Mouse (Mus musculus) T-cell, adult 2 months (primary cell): ENCODE results near the gene Gm5662.
"Not testable (repeated sequence)": the region's sequence is repeated elsewhere in the genome, so short reads cannot be mapped to it uniquely, and the experiment has no call there.

Experiments
- DNase-seq: peaks from one replicate; pipeline ENCODE4 v3.0.0; 2022; ENCODE audit warnings: low spot score

Gene Gm5662

DNA sequence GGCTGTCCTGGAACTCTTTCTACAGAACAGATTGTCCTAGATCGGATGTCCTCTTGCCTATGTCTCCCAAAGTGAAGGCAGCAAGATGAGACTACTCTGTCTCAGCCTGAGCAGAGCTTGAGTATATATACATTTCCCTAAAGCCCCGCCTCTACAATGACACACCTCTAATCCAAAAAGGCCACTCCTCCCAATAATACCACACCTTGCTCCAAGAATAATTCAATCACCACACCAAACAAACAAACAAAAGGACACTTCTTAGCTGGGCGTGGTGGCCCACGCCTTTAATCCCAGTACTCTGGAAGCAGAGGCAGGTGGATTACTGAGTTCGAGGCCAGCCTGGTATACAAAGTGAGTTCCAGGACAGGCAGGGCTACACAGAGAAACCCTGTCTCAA is at the start of gene Gm5662:
Gm5662 (minus strand) TSS at position 101 of the 400 bp plus-strand sequence.
- not testable (repeated sequence) for DNase-seq

DNA sequence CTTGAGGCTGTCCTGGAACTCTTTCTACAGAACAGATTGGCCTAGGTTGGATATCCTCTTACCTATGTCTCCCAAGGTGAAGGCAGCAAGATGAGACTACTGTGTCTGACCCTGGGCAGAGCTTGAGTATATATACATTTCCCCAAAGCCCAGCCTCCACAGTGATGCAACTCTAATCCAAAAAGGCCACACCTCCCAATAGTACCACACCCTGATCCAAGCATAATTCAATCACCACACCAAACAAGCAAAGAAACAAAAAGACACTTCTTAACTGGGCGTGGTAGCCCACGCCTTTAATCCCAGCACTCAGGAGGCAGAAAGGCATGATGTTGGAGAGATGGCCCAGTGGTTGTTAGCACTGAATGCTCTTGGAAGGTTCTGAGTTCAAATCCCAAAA is 49.6 kb upstream of the Gm5662 start, which contains the start of gene Gm5039:
Gm5039 (minus strand) TSS at position 101 of the 400 bp plus-strand sequence.
- not testable (repeated sequence) for DNase-seq

DNA sequence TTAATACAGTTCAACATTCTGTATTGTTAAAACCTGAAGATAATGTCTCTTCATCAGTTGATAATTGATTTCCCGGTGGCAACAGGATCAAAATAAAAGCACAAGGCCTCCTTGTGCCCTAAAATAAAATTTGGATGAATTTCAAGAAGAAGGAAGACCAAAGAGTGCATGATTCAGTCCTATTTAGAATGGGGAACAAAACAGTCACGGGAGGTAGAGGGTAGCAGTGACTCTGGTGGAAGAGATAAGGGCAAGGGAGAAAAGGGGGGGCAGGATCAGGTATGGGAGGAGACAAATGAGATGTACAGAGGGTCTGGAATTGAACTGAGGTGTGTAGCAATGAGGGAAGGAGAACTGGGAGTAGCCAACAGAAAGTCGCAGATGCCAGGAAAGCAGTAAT is 40.3 kb upstream of the Gm5662 start:
- no peak for DNase-seq

DNA sequence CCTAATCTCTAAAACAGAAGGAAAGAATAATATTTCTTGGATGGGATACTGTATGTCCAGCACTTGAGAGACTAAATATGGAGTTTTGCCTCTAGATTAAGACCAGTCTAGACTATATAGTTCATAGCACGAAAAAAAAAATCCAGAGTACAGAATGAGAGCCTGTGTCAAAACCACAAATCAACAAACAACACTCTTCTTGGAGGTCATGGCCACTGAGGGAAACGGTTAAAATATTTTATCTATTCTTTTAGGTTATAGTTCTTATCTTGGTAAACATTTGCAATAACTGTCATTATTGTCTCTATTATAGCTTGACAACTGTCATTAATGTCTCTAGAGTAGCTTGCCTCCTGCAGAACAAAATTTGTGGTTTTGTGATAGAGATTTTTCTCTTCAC is 22.9 kb upstream of the Gm5662 start:
- DNase-seq = not testable (repeated sequence)

DNA sequence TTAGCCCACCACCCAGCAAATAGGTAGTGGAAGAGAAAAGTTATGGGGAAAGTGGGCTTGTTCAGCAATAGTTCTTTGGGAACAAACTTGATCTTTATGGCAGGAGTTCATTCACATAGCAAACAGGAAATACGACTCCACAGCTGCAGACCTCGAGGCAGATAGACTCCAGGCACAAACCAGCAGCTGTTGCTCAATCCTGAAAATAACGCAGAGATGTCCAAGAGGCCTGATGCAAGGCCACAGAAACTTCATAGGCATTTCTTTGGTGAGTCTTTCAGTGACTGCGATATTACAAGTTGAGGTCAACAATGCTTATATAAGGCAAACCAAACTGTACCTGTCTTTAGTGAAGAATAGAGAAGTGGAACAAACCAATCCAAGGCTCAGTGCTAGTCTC is 18.8 kb upstream of the Gm5662 start:
- DNase-seq = not testable (repeated sequence)

DNA sequence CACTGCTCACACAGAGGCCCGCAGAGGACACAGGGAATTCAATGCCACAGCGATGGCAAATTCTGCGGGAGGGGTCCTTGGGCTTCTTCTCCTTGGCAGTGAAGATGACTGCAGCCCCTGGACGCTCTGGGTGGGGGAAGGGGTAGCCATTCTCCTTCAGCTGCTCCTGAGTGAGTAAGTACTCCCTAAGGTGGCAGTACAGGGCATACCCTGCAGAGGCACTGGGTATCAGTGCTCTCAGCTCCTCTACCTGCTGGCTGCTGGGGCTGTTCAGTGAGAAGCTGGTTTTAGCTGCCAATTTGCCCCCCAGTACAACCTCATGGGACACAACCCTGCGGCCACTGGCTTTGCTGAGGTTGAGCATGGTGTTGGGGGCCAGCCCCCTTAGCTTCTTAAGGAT is 10.9 kb upstream of the Gm5662 start:
- DNase-seq = not testable (repeated sequence)

DNA sequence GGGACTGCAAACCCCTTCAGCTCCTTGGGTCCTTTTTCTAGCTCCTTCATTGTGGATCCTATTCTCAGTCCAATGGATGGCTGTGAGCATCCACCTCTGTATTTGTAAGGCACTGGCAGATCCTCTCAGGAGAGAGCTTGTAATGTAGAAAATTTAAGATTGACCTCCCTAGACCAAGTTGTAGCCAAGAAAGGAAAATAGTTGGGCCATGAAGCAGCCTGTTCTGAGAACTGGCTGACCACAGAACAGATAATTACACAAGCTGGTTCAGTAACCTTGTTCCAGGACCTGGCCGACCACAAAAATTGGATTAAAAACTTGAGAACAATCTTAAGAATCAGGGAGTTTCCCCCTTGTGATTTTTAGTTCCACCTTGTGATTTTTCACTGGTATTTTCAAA is 17.1 kb downstream of the Gm5662 start:
- no peak for DNase-seq

DNA sequence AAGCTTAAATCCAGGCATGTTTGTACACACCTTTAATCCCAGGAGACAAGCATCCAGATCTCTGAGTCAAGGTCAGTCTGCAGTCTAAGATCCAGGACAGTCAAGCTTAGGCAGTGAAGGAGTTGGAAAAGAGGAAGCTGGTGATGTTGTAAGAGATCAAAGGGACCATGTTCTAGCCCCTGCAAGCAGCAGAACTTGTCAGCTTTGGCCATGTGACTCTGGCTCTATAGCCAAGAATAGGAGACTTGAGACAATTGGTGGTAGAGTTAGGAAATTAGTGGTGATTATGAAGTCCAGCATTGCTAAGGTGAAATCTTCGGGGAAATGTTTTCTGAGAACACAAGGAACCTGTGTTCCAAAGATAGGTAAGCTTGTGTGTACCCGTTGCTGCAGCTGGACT is 18.4 kb downstream of the Gm5662 start:
- not testable (repeated sequence) for DNase-seq

DNA sequence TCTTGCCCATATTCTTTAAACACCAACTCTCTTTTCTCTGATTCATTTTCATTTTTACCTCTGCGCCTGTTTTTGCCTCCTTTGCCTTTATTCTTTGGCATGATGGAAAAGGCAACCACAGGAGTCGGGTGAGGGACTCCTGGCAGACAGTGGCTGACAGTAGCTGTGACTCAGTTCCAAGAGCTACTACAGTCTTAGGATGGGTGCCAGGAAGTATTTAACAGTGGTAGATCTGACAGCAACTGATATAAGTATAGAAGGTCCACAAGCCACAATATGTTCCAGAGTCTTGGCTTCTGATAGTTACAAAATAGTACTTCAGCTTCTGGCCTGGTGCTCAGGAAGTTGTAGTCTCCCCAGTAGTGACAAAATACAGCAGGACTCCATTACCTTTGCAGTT is 24.3 kb downstream of the Gm5662 start, which contains the start of gene Gm8332:
Gm8332 (minus strand) TSS at position 101 of the 400 bp plus-strand sequence.
- DNase-seq = not testable (repeated sequence)

DNA sequence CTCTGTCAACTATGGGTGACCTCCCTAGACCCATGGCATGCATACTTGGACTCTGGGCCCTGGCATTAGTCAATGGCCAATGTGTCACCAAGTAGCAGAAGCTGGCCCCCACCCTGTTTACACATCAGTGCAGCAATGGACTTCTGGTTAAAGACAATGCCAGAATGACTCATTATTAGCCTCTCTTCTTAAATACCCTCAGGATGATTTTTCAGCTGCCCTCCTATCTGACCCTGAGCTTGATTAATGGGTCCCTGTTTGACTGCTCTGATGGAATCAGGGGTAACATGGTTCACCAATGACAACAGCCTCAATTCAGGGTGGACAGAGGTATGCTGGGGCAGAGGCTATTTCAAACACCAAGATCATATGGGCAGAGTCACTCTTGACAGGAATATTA is 28.5 kb downstream of the Gm5662 start:
- not testable (repeated sequence) for DNase-seq

DNA sequence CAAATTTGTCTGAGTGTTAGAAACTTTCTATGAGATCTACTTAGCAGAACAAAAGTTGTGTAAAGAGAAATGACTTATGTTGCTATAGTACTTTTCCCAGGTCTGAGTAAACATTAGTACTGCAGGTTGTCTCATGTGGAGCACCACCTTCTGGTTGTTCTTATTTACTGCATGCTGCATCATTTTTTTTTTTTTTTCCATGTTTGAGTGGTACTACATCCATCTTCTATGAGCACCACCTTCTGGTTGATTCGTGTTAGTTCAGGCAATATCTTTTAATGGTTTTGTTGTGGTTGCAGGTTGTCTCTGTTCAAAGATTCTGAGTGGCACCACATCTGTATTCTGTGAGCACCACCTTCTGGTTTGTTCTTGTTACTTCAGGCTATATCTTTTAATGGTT is 31.4 kb downstream of the Gm5662 start:
- not testable (repeated sequence) for DNase-seq
